Mouse (Mus musculus): ENCODE measurements at regions not wholly inside any gene's neighbourhood (a gene's known extent, or its start where the extent isn't known, plus 50 kb on each side); places are given as distances from the start of the nearest gene placed in this dataset.

- Histone ChIP-seq H3K27ac (no peak overlapping the region), H3K4me1 (replicated peaks) (peaks cover under 1% of the 10 kb centered on the region; the same call in 1 of the 2 replicates), H3K27me3 (no peaks in the 10 kb centered on the region), H3K4me2 (no peak overlapping the region), H3K9ac (replicated peaks) (no peak overlapping the region), H3K9me3 (0 out of 2 replicates have a peak, but pooled peaks cover 3% of the 10 kb centered on the region), H3K36me3 (no peaks in the 10 kb centered on the region), H3K4me3 (replicated peaks) (no peak overlapping the region)
- 45% methylated on average over 4 of the region's 4 CpGs for WGBS
- no peak for ATAC-seq (ENCODE audit: insufficient number of reproducible peaks, insufficient read depth, low FRiP score, low TSS enrichment, low read depth)
Measured at GRCm38 (mm10) chr11:52521879-52522278, 125.7 kb downstream of the 9530068E07Rik start.

- H3K36me3 ChIP-seq = no peaks in the 10 kb centered on the region
- H3K4me2 ChIP-seq = no peak overlapping the region
- no peak overlapping the region for H3K9ac ChIP-seq (replicated peaks)
- H3K27ac ChIP-seq = no peak overlapping the region
- WGBS = 63% methylated on average over 3 of the region's 3 CpGs
- H3K9me3 ChIP-seq = 0 out of 2 replicates have a peak, but pooled peaks cover 1% of the 10 kb centered on the region
- peaks cover 3% of the 10 kb centered on the region; the same call in 1 of the 2 replicates for H3K4me1 ChIP-seq (replicated peaks)
- H3K4me3 ChIP-seq (replicated peaks) = no peak overlapping the region
- H3K27me3 ChIP-seq = no peaks in the 10 kb centered on the region
- ATAC-seq (ENCODE audit: insufficient number of reproducible peaks, insufficient read depth, low FRiP score, low TSS enrichment, low read depth) = no peak
Measured at GRCm38 (mm10) chr11:52522384-52522783, 126.2 kb downstream of the 9530068E07Rik start.

- Histone ChIP-seq H3K4me2 (no peak overlapping the region), H3K27me3 (no peaks in the 10 kb centered on the region), H3K27ac (no peak overlapping the region), H3K4me1 (replicated peaks) (peaks cover 3% of the 10 kb centered on the region; the same call in 1 of the 2 replicates), H3K36me3 (no peaks in the 10 kb centered on the region), H3K9ac (replicated peaks) (no peak overlapping the region), H3K4me3 (replicated peaks) (no peak overlapping the region), H3K9me3 (no peaks in the 10 kb centered on the region)
- WGBS = 79% methylated on average over 4 of the region's 4 CpGs
- ATAC-seq (ENCODE audit: insufficient number of reproducible peaks, insufficient read depth, low FRiP score, low TSS enrichment, low read depth) = no peak
Measured at GRCm38 (mm10) chr11:52523191-52523590, 127.0 kb downstream of the 9530068E07Rik start.

DNA sequence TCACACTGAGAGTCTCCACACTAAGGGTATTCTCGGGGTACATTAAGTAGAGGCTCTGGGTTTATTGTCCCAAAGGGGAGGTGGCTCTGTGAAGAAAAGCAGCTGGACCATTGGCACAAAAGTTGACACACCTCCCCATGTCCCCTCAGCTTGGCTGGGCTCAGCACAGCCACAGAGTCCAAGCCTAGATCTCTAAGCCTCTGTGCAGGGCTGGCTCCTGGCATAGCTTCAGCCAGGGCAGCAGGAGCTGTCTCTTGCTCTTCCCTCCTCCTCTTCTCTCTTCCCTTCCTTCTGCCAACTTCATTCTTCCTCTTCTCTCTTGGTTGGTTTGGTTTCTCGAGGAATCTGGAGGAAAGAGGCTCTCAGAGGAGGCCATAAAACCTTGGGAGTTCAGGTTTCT is 127.4 kb downstream of the 9530068E07Rik start:
- H3K36me3 ChIP-seq = no peaks in the 10 kb centered on the region
- H3K4me1 ChIP-seq (replicated peaks) = peaks cover 3% of the 10 kb centered on the region; the same call in 1 of the 2 replicates
- H3K9ac ChIP-seq (replicated peaks) = no peak overlapping the region
- no peaks in the 10 kb centered on the region for H3K27me3 ChIP-seq
- 35% methylated on average over 2 of the region's 2 CpGs for WGBS
- H3K9me3 ChIP-seq = no peaks in the 10 kb centered on the region
- H3K4me3 ChIP-seq (replicated peaks) = no peak overlapping the region
- no peak overlapping the region for H3K4me2 ChIP-seq
- no peak for ATAC-seq (ENCODE audit: insufficient number of reproducible peaks, insufficient read depth, low FRiP score, low TSS enrichment, low read depth)
- no peak overlapping the region for H3K27ac ChIP-seq

- 66% methylated on average over 6 of the region's 6 CpGs for WGBS
- no peak for ATAC-seq (ENCODE audit: insufficient number of reproducible peaks, insufficient read depth, low FRiP score, low TSS enrichment, low read depth)
- Histone ChIP-seq H3K36me3 (no peaks in the 10 kb centered on the region), H3K27me3 (no peaks in the 10 kb centered on the region), H3K9me3 (no peaks in the 10 kb centered on the region), H3K9ac (replicated peaks) (no peak overlapping the region), H3K4me1 (replicated peaks) (peaks cover 3% of the 10 kb centered on the region; the same call in 1 of the 2 replicates), H3K4me2 (no peak overlapping the region), H3K27ac (no peak overlapping the region), H3K4me3 (replicated peaks) (no peak overlapping the region)
Measured at GRCm38 (mm10) chr11:52525446-52525845, 129.2 kb downstream of the 9530068E07Rik start.

DNA sequence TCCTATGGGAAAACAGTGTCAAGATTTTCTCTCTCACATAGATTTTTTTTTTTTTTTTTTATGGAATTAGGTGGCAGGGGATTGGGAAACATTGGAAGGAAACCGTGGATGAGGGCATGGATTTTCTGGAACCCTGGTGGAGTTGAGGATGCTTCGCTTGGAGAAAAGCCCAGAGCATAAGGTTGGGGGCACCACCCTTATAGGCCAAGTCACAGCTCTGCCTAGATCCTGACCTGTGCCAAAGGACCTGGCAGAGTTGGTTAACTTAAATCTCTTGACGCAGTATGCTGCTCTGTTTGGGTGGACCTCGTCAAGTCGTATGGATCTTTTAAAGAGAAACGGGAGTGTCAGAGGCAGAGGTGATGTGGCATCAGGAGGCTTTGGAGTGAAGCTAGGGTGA is 130.1 kb downstream of the 9530068E07Rik start:
- Histone ChIP-seq H3K9ac (replicated peaks) (no peak overlapping the region), H3K4me3 (replicated peaks) (no peak overlapping the region), H3K4me2 (no peak overlapping the region), H3K9me3 (no peaks in the 10 kb centered on the region), H3K27me3 (no peaks in the 10 kb centered on the region; the same call in 1 of the 2 replicates), H3K27ac (no peak overlapping the region), H3K4me1 (replicated peaks) (peaks cover 3% of the 10 kb centered on the region; the same call in 1 of the 2 replicates), H3K36me3 (no peaks in the 10 kb centered on the region)
- WGBS = 75% methylated on average over 6 of the region's 6 CpGs
- no peak for ATAC-seq (ENCODE audit: insufficient number of reproducible peaks, insufficient read depth, low FRiP score, low TSS enrichment, low read depth)

GRCm38 (mm10) chr11:52533379-52533778 is 137.2 kb downstream of the 9530068E07Rik start:
- no peak overlapping the region for H3K9ac ChIP-seq (replicated peaks)
- H3K4me2 ChIP-seq = no peak overlapping the region
- no peaks in the 10 kb centered on the region for H3K9me3 ChIP-seq
- no peak for ATAC-seq (ENCODE audit: insufficient number of reproducible peaks, insufficient read depth, low FRiP score, low TSS enrichment, low read depth)
- peaks cover 27% of the 10 kb centered on the region for H3K27me3 ChIP-seq
- H3K27ac ChIP-seq = no peak overlapping the region
- H3K4me3 ChIP-seq (replicated peaks) = no peak overlapping the region
- 61% methylated on average over 5 of the region's 5 CpGs for WGBS
- H3K4me1 ChIP-seq (replicated peaks) = peaks cover 18% of the 10 kb centered on the region
- no peaks in the 10 kb centered on the region for H3K36me3 ChIP-seq

- 0 out of 2 replicates have a peak overlapping the region, but pooled peaks have one; percentile 24 for H3K4me2 ChIP-seq
- H3K27ac ChIP-seq = no peak overlapping the region
- no peak for ATAC-seq (ENCODE audit: insufficient number of reproducible peaks, insufficient read depth, low FRiP score, low TSS enrichment, low read depth)
- no peaks in the 10 kb centered on the region for H3K9me3 ChIP-seq
- no peak overlapping the region for H3K9ac ChIP-seq (replicated peaks)
- no peaks in the 10 kb centered on the region for H3K36me3 ChIP-seq
- H3K4me3 ChIP-seq (replicated peaks) = no peak overlapping the region
- peaks cover 27% of the 10 kb centered on the region for H3K27me3 ChIP-seq
- peaks cover 20% of the 10 kb centered on the region for H3K4me1 ChIP-seq (replicated peaks)
- 39% methylated on average over 13 of the region's 13 CpGs for WGBS
Measured at GRCm38 (mm10) chr11:52534586-52534985, 138.4 kb downstream of the 9530068E07Rik start.

DNA sequence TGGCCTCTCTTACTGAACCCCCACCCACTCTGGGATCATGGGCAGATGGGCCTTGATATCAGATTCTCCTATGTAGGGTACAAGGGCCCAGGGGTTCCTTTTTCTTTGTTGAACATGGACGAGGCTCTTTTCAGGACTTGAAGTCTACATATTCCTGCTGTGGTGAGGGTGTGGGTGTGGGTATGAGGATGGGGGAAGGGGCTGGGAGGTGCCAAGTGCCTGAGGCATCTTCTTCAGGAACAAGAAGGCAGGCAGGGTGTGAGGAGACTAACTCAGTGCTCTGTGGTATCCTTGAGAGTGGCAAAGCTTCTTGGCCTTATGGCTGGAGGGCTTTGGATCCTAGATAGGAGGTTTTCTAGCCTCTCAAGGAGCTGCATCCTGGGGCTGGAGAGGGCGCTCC is 140.0 kb downstream of the 9530068E07Rik start:
- H3K27me3 ChIP-seq = peaks cover 30% of the 10 kb centered on the region
- H3K4me1 ChIP-seq (replicated peaks) = peaks cover 33% of the 10 kb centered on the region
- ATAC-seq (ENCODE audit: insufficient number of reproducible peaks, insufficient read depth, low FRiP score, low TSS enrichment, low read depth) = no peak
- no peak overlapping the region for H3K4me2 ChIP-seq
- WGBS = 73% methylated on average over 2 of the region's 2 CpGs
- H3K36me3 ChIP-seq = no peaks in the 10 kb centered on the region
- no peak overlapping the region for H3K27ac ChIP-seq
- H3K9ac ChIP-seq (replicated peaks) = no peak overlapping the region
- H3K9me3 ChIP-seq = no peaks in the 10 kb centered on the region
- no peak overlapping the region for H3K4me3 ChIP-seq (replicated peaks)

DNA sequence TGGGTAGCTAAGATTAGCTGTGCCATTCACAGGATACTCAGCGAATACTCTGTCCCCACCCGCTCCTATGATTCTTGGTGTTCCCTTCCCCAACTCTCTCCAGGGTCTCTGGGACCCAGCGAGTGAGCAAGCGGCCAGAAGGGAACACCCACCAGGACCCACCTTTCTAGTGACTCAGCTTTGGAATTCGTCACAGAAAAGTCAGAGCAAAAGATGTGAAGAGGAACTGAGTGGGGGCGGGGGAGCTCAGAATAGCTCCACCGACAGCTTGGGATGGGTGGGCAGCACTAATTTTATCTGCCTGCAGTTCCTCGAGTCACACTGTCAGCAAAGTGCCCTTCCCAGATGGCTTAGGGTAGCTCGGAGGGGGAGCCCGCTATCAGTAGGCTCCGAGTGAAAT is 140.6 kb downstream of the 9530068E07Rik start:
- 74% methylated on average over 11 of the region's 11 CpGs for WGBS
- no peak overlapping the region for H3K4me3 ChIP-seq (replicated peaks)
- peaks cover 31% of the 10 kb centered on the region for H3K27me3 ChIP-seq
- no peak overlapping the region for H3K27ac ChIP-seq
- H3K9me3 ChIP-seq = no peaks in the 10 kb centered on the region
- peaks cover 34% of the 10 kb centered on the region for H3K4me1 ChIP-seq (replicated peaks)
- ATAC-seq (ENCODE audit: insufficient number of reproducible peaks, insufficient read depth, low FRiP score, low TSS enrichment, low read depth) = no peak
- no peak overlapping the region for H3K4me2 ChIP-seq
- H3K9ac ChIP-seq (replicated peaks) = no peak overlapping the region
- H3K36me3 ChIP-seq = no peaks in the 10 kb centered on the region

- Histone ChIP-seq H3K27me3 (peaks cover 35% of the 10 kb centered on the region), H3K4me3 (replicated peaks) (no peak overlapping the region), H3K27ac (no peak overlapping the region), H3K9me3 (no peaks in the 10 kb centered on the region), H3K4me2 (no peak overlapping the region), H3K4me1 (replicated peaks) (peaks cover 34% of the 10 kb centered on the region), H3K36me3 (no peaks in the 10 kb centered on the region), H3K9ac (replicated peaks) (no peak overlapping the region)
- WGBS = 60% methylated on average over 4 of the region's 4 CpGs
- ATAC-seq (ENCODE audit: insufficient number of reproducible peaks, insufficient read depth, low FRiP score, low TSS enrichment, low read depth) = no peak; the same call in 1 of the 2 replicates
Measured at GRCm38 (mm10) chr11:52537819-52538435, 141.7 kb downstream of the 9530068E07Rik start.

- Histone ChIP-seq H3K36me3 (no peaks in the 10 kb centered on the region), H3K27ac (no peak overlapping the region), H3K4me3 (replicated peaks) (no peak overlapping the region), H3K9ac (replicated peaks) (no peak overlapping the region), H3K4me2 (no peak overlapping the region), H3K27me3 (peaks cover 17% of the 10 kb centered on the region), H3K4me1 (replicated peaks) (peaks cover 25% of the 10 kb centered on the region), H3K9me3 (no peaks in the 10 kb centered on the region)
- ATAC-seq (ENCODE audit: insufficient number of reproducible peaks, insufficient read depth, low FRiP score, low TSS enrichment, low read depth) = no peak
- WGBS = 55% methylated on average over 5 of the region's 5 CpGs
Measured at GRCm38 (mm10) chr11:52541210-52541609, 145.0 kb downstream of the 9530068E07Rik start.
